Mouse (Mus musculus) embryonic facial prominence, embryonic 14.5 days (tissue): ENCODE measurements at regions not wholly inside any gene's neighbourhood (a gene's known extent, or its start where the extent isn't known, plus 50 kb on each side); places are given as distances from the start of the nearest gene placed in this dataset.
"Not testable (repeated sequence)": the region's sequence is repeated elsewhere in the genome, so short reads cannot be mapped to it uniquely, and the experiment has no call there.

Source experiments
- ATAC-seq: fragments of 200-750 bp; cut with Nextera tagmentation; 2 replicates; pipeline ENCODE4 v1.8.0; 2017; ENCODE audit warnings: low read depth, moderate number of reproducible peaks, moderate TSS enrichment
- DNase-seq: peaks from one replicate; pipeline ENCODE4 v3.0.0-alpha.2; 2015; ENCODE audit warnings: low spot score
- H3K27ac ChIP-seq: fragments of 300-500 bp; sonication (generic); replicated peaks from 2 replicates; pipeline ENCODE4 v1.5.1; 2014; ENCODE audit warnings: low read depth, mild to moderate bottlenecking, low read length, moderate library complexity
- H3K27me3 ChIP-seq: fragments of 300-500 bp; sonication (generic); replicated peaks from 2 replicates; pipeline ENCODE4 v1.6.1; 2014; ENCODE audit warnings: low read length; ENCODE audit not compliant: control insufficient read depth, insufficient read depth
- H3K36me3 ChIP-seq: fragments of 300-500 bp; sonication (generic); 2 replicates; pipeline ENCODE4 v1.6.1; 2014; ENCODE audit warnings: low read length, mixed read lengths; ENCODE audit not compliant: control insufficient read depth, insufficient read depth
- H3K4me1 ChIP-seq: fragments of 300-500 bp; sonication (generic); 2 replicates; pipeline ENCODE4 v1.6.1; 2014; ENCODE audit warnings: antibody characterized with exemption, low read length; ENCODE audit not compliant: control insufficient read depth, insufficient read depth
- H3K4me2 ChIP-seq: fragments of 300-500 bp; sonication (generic); 2 replicates; pipeline ENCODE4 v1.6.1; 2014; ENCODE audit warnings: low read depth, mild to moderate bottlenecking, low read length, moderate library complexity, mixed read lengths
- H3K4me3 ChIP-seq: fragments of 300-500 bp; sonication (generic); 2 replicates; pipeline ENCODE4 v1.5.1; 2014; ENCODE audit warnings: low read depth, mild to moderate bottlenecking, low read length
- H3K9ac ChIP-seq: fragments of 300-500 bp; sonication (generic); 2 replicates; pipeline ENCODE4 v1.6.1; 2014; ENCODE audit warnings: low read depth, mild to moderate bottlenecking, low read length, moderate library complexity, mixed read lengths
- H3K9me3 ChIP-seq: fragments of 300-500 bp; sonication (generic); 2 replicates; pipeline ENCODE4 v1.6.1; 2016; ENCODE audit warnings: low read length; ENCODE audit not compliant: control insufficient read depth
- WGBS: fragments of 180-500 bp; shearing (Covaris S2); extraction: QIAGEN DNeasy Blood & Tissue Kit; methylation state at CpG from one replicate; pipeline ENCODE4 v1.1.7; 2014; 5-methylcytosine and 5-hydroxymethylcytosine counted together

DNA sequence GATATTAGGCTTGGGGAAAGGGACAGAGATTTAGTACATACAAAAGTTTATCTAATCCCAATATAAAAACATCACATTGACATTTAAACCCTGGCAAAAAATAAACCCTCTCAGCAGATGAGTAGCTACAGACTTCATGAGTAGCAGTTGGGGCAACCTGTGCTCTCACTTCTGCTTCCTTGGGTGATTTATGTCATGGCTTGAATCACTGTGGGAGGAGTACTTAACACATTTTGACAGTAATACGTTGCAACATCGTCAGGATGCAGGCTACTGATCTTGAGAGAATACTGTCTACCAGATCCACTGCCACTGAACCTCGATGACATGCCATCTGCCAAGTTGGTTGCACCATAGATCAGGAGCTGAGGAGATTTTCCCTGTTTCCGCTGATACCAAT, 1299.0 kb upstream of the Tacstd2 start:
- DNase-seq (no peak), ATAC-seq (no peak)
- H3K36me3 ChIP-seq: no peaks in the 10 kb centered on the region
- no peak overlapping the region for H3K9ac ChIP-seq
- H3K4me1 ChIP-seq: no peaks in the 10 kb centered on the region
- no peaks in the 10 kb centered on the region for H3K9me3 ChIP-seq
- H3K4me3 ChIP-seq: no peak overlapping the region
- no peak overlapping the region for H3K4me2 ChIP-seq
- H3K27ac ChIP-seq: no peak overlapping the region
- no peaks in the 10 kb centered on the region for H3K27me3 ChIP-seq
- WGBS: 87% methylated on average over 4 of the region's 4 CpGs

GRCm38 (mm10) chr6:68828460-68828859, 1292.9 kb upstream of the Tacstd2 start:
- H3K27ac ChIP-seq, H3K9me3 ChIP-seq, H3K9ac ChIP-seq, DNase-seq, ATAC-seq, H3K4me2 ChIP-seq, H3K4me1 ChIP-seq, H3K4me3 ChIP-seq, H3K36me3 ChIP-seq, H3K27me3 ChIP-seq: not testable (repeated sequence)
- 100% methylated on average over 1 of the region's 1 CpGs for WGBS

DNA sequence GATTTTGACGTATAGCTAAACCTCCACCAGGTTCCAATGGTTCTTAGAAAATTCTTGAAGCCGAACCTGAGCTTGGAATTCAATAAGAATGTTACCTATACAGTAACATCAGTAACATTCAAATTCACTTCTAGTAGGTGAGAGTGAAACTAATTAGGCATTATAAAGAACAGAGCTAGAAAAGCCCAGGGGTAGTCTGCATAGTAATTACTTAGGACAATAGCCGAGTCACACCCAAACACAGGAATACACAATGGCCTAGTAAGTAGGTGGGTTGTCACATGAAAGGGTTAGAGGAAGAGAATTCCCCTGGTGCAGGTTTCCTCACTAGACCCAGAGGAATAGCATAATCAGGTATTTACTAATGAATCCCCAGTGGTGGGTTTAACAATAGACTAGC, 1277.8 kb upstream of the Tacstd2 start:
- Histone ChIP-seq H3K27ac (no peak overlapping the region), H3K27me3 (no peaks in the 10 kb centered on the region), H3K4me2 (no peak overlapping the region), H3K36me3 (no peaks in the 10 kb centered on the region), H3K4me1 (no peaks in the 10 kb centered on the region), H3K4me3 (no peak overlapping the region), H3K9ac (no peak overlapping the region), H3K9me3 (no peaks in the 10 kb centered on the region)
- DNase-seq: peak; percentile 16
- 79% methylated on average over 3 of the region's 3 CpGs for WGBS
- ATAC-seq: no peak

- not testable (repeated sequence) for H3K9ac ChIP-seq, H3K9me3 ChIP-seq, H3K4me1 ChIP-seq, H3K4me2 ChIP-seq, DNase-seq, ATAC-seq, H3K27me3 ChIP-seq, H3K27ac ChIP-seq, H3K36me3 ChIP-seq, H3K4me3 ChIP-seq
- 90% methylated on average over 15 of the region's 19 CpGs for WGBS
Observed at GRCm38 (mm10) chr6:68799205-68799604, 1263.6 kb upstream of the Tacstd2 start.

DNA sequence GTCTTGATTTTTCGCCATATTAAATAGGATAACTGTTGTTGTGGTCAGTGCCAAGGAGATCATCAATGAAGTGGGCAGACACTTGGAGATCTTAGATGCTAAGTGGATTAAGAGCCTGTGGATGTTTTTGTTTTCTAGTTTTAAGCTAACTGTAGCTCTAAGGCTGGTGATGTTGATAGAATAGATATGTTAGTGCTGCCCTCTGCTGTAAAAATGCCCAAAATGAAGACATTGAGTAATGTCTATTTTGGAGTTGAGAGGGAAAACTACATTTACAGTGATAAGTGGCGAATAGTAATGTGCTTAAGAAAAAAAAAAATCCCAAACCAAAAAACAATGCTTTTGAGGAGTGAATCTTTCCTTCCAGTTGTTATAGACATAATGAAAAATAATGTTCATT, 1235.9 kb upstream of the Tacstd2 start:
- no peaks in the 10 kb centered on the region for H3K4me1 ChIP-seq
- no peak overlapping the region for H3K4me3 ChIP-seq
- no peak overlapping the region for H3K27ac ChIP-seq
- H3K9ac ChIP-seq: no peak overlapping the region
- no peaks in the 10 kb centered on the region for H3K27me3 ChIP-seq
- 71% methylated on average over 2 of the region's 2 CpGs for WGBS
- no peaks in the 10 kb centered on the region for H3K9me3 ChIP-seq
- no peak for DNase-seq
- no peak overlapping the region for H3K4me2 ChIP-seq
- no peaks in the 10 kb centered on the region for H3K36me3 ChIP-seq
- no peak for ATAC-seq

DNA sequence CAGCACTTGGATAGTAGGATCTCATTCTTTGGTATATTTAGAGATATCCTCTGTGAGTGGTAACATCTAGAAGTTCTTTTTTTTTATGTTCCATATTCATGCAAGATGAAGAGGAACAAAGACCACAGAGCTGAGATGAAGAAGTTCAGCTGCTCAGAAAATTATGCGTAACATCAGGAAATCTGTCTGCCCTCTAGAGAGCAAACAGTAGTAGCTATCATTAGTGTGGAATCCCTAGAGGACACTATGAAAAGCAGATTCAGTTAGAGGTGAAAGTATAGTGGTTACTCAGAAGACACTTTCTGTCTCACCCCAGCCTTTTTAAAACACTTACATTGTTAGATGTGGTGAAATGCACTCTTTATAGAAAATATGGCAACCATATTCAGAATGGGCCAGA, 1214.9 kb upstream of the Tacstd2 start:
- H3K4me2 ChIP-seq: no peak overlapping the region
- H3K27ac ChIP-seq: no peak overlapping the region
- no peak overlapping the region for H3K9ac ChIP-seq
- no peaks in the 10 kb centered on the region for H3K36me3 ChIP-seq
- H3K4me3 ChIP-seq: no peak overlapping the region
- H3K4me1 ChIP-seq: no peaks in the 10 kb centered on the region
- H3K27me3 ChIP-seq: no peaks in the 10 kb centered on the region
- 84% methylated on average over 1 of the region's 1 CpGs for WGBS
- no peaks in the 10 kb centered on the region for H3K9me3 ChIP-seq
- no peak for DNase-seq
- no peak for ATAC-seq

DNA sequence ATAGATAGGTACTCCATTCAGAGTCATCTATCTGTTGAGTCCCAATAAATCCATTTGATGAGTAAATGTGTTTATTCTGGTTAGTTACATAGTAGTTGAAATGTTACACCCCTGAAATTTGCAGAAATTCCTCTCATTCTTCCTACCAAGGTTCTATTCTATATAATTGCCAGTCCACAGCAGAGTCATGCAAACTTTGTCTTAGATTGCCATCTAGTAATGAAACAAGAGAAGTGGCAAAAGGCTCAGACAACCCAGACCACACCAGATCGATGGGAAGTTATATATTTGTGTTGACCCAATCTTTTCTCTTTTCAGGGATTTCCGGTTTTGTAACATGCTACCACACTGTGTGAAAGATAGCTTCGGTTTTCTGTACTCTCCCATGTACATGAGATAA, 1214.1 kb upstream of the Tacstd2 start:
- ATAC-seq: no peak
- H3K4me1 ChIP-seq: no peaks in the 10 kb centered on the region
- DNase-seq: no peak

DNA sequence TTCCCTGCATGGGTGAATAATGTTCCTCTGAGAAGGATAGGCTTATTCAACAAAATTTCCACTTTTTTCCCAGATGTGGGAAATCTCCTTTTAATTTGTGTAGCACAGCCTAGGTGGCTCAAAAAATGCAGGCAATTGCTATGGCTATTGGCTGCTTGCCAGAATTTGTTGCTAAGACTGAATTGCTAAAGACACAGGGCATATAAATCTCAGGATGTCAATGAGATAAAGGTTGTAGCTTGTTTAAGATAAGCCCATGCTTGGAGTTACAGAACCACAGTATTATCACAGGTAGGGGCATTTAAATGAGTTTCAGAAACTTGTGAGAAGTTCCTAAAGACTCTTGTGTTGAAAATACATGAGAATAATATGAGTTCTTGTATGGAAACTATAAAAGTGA, 1203.0 kb upstream of the Tacstd2 start:
- Histone ChIP-seq H3K9me3 (no peaks in the 10 kb centered on the region), H3K36me3 (no peaks in the 10 kb centered on the region), H3K4me3 (no peak overlapping the region), H3K27me3 (no peaks in the 10 kb centered on the region), H3K9ac (no peak overlapping the region), H3K4me1 (no peaks in the 10 kb centered on the region), H3K4me2 (no peak overlapping the region), H3K27ac (no peak overlapping the region)
- no peak for ATAC-seq
- peak; percentile 0 for DNase-seq

More for the DNA sequence above, 1214.1 kb upstream of the Tacstd2 start:
- no peaks in the 10 kb centered on the region for H3K9me3 ChIP-seq
- H3K27me3 ChIP-seq: no peaks in the 10 kb centered on the region
- H3K36me3 ChIP-seq: no peaks in the 10 kb centered on the region
- H3K4me3 ChIP-seq: no peak overlapping the region
- H3K27ac ChIP-seq: no peak overlapping the region
- 76% methylated on average over 3 of the region's 3 CpGs for WGBS
- H3K9ac ChIP-seq: no peak overlapping the region
- no peak overlapping the region for H3K4me2 ChIP-seq

GRCm38 (mm10) chr6:68736647-68737046, 1201.1 kb upstream of the Tacstd2 start:
- 86% methylated on average over 3 of the region's 3 CpGs for WGBS
- H3K9ac ChIP-seq: no peak overlapping the region
- no peaks in the 10 kb centered on the region for H3K36me3 ChIP-seq
- no peak overlapping the region for H3K4me2 ChIP-seq
- no peak for ATAC-seq
- no peak overlapping the region for H3K4me3 ChIP-seq
- H3K9me3 ChIP-seq: no peaks in the 10 kb centered on the region
- no peaks in the 10 kb centered on the region for H3K4me1 ChIP-seq
- H3K27ac ChIP-seq: no peak overlapping the region
- H3K27me3 ChIP-seq: no peaks in the 10 kb centered on the region
- no peak for DNase-seq
